Mouse (Mus musculus): Measurements from ENCODE around the gene Astn2. TPM values are rescaled to one million over a fixed set of nuclear protein-coding genes. Genes with fewer than 3 reads are reported as not detected.
A peak's percentile ranks its signal among the peaks of the same experiment; 100 is the strongest.

Gene Astn2
- polyA plus RNA-seq, 1 experiment from 2014 or later, result 0.57 TPM

GRCm38 (mm10) chr4:66337443-66337842, 67.0 kb downstream of the Astn2 start:
- Histone ChIP-seq H3K4me3 (ENCODE audit: low read depth, low read length) (no peak overlapping the region), H3K27ac (ENCODE audit: low read depth, low read length) (no peak overlapping the region), H3K4me1 (ENCODE audit: control insufficient read depth, insufficient read depth, low read length) (no peaks in the 10 kb centered on the region), H3K4me2 (no peak overlapping the region), H3K36me3 (ENCODE audit: control insufficient read depth, insufficient read depth, low read length) (no peaks in the 10 kb centered on the region), H3K9me3 (ENCODE audit: control insufficient read depth, low read length) (no peaks in the 10 kb centered on the region), H3K27me3 (ENCODE audit: control insufficient read depth, insufficient read depth, low read length) (no peaks in the 10 kb centered on the region), H3K9ac (ENCODE audit: low read length) (no peak overlapping the region)
- DNase-seq (ENCODE audit: low spot score, missing footprints) (no peak), ATAC-seq (ENCODE audit: low FRiP score) (no peak)
- WGBS, result 89% methylated on average over 3 of the region's 3 CpGs

GRCm38 (mm10) chr4:66330600-66331285, 73.7 kb downstream of the Astn2 start:
- peak; percentile 92 for ATAC-seq (ENCODE audit: low FRiP score)
- Histone ChIP-seq H3K36me3 (ENCODE audit: control insufficient read depth, insufficient read depth, low read length) (no peaks in the 10 kb centered on the region), H3K9ac (ENCODE audit: low read length) (no peak overlapping the region), H3K27ac (ENCODE audit: low read depth, low read length) (peak overlapping the region; percentile 61), H3K4me3 (ENCODE audit: low read depth, low read length) (no peak overlapping the region), H3K9me3 (ENCODE audit: control insufficient read depth, low read length) (no peaks in the 10 kb centered on the region), H3K4me1 (ENCODE audit: control insufficient read depth, insufficient read depth, low read length) (peaks cover 6% of the 10 kb centered on the region), H3K27me3 (ENCODE audit: control insufficient read depth, insufficient read depth, low read length) (no peaks in the 10 kb centered on the region), H3K4me2 (no peak overlapping the region)
- peak; percentile 91 for DNase-seq (ENCODE audit: low spot score, missing footprints)
- 9% methylated on average over 4 of the region's 4 CpGs for WGBS

- no peak for ATAC-seq (ENCODE audit: low FRiP score)
- 89% methylated on average over 2 of the region's 2 CpGs for WGBS
- H3K9me3 ChIP-seq (ENCODE audit: control insufficient read depth, low read length), result no peaks in the 10 kb centered on the region
Observed at GRCm38 (mm10) chr4:66321051-66321450, 83.4 kb downstream of the Astn2 start.

GRCm38 (mm10) chr4:66314806-66315484, 89.5 kb downstream of the Astn2 start:
- H3K36me3 ChIP-seq (ENCODE audit: control insufficient read depth, insufficient read depth, low read length), result no peaks in the 10 kb centered on the region
- WGBS, result 14% methylated on average over 8 of the region's 8 CpGs
- no peak overlapping the region for H3K27ac ChIP-seq (ENCODE audit: low read depth, low read length)
- no peak overlapping the region for H3K4me2 ChIP-seq
- no peaks in the 10 kb centered on the region for H3K9me3 ChIP-seq (ENCODE audit: control insufficient read depth, low read length)
- DNase-seq (ENCODE audit: low spot score, missing footprints) (no peak), ATAC-seq (ENCODE audit: low FRiP score) (no peak)
- H3K4me3 ChIP-seq (ENCODE audit: low read depth, low read length), result no peak overlapping the region
- no peaks in the 10 kb centered on the region; the same call in 1 of the 2 replicates for H3K4me1 ChIP-seq (ENCODE audit: control insufficient read depth, insufficient read depth, low read length)
- no peak overlapping the region for H3K9ac ChIP-seq (ENCODE audit: low read length)
- no peaks in the 10 kb centered on the region for H3K27me3 ChIP-seq (ENCODE audit: control insufficient read depth, insufficient read depth, low read length)

More at GRCm38 (mm10) chr4:66321051-66321450, 83.4 kb downstream of the Astn2 start:
- H3K4me2 ChIP-seq, result no peak overlapping the region
- H3K27me3 ChIP-seq (ENCODE audit: control insufficient read depth, insufficient read depth, low read length), result no peaks in the 10 kb centered on the region
- DNase-seq (ENCODE audit: low spot score, missing footprints), result no peak
- H3K36me3 ChIP-seq (ENCODE audit: control insufficient read depth, insufficient read depth, low read length), result no peaks in the 10 kb centered on the region
- no peak overlapping the region for H3K9ac ChIP-seq (ENCODE audit: low read length)
- H3K4me3 ChIP-seq (ENCODE audit: low read depth, low read length), result no peak overlapping the region
- H3K4me1 ChIP-seq (ENCODE audit: control insufficient read depth, insufficient read depth, low read length), result no peaks in the 10 kb centered on the region
- H3K27ac ChIP-seq (ENCODE audit: low read depth, low read length), result no peak overlapping the region

GRCm38 (mm10) chr4:66312733-66313132, 91.7 kb downstream of the Astn2 start:
- H3K36me3 ChIP-seq (ENCODE audit: control insufficient read depth, insufficient read depth, low read length), result no peaks in the 10 kb centered on the region

GRCm38 (mm10) chr4:66310315-66311020, 93.9 kb downstream of the Astn2 start:
- no peaks in the 10 kb centered on the region; the same call in 1 of the 2 replicates for H3K4me1 ChIP-seq (ENCODE audit: control insufficient read depth, insufficient read depth, low read length)
- no peak overlapping the region for H3K9ac ChIP-seq (ENCODE audit: low read length)
- H3K27ac ChIP-seq (ENCODE audit: low read depth, low read length), result no peak overlapping the region
- no peak for DNase-seq (ENCODE audit: low spot score, missing footprints)
- H3K27me3 ChIP-seq (ENCODE audit: control insufficient read depth, insufficient read depth, low read length), result no peaks in the 10 kb centered on the region
- H3K36me3 ChIP-seq (ENCODE audit: control insufficient read depth, insufficient read depth, low read length), result no peaks in the 10 kb centered on the region
- H3K4me2 ChIP-seq, result no peak overlapping the region
- WGBS, result 81% methylated on average over 7 of the region's 7 CpGs
- no peaks in the 10 kb centered on the region for H3K9me3 ChIP-seq (ENCODE audit: control insufficient read depth, low read length)
- H3K4me3 ChIP-seq (ENCODE audit: low read depth, low read length), result no peak overlapping the region
- no peak for ATAC-seq (ENCODE audit: low FRiP score)

More at GRCm38 (mm10) chr4:66312733-66313132, 91.7 kb downstream of the Astn2 start:
- Histone ChIP-seq H3K9ac (ENCODE audit: low read length) (no peak overlapping the region), H3K4me2 (no peak overlapping the region), H3K27me3 (ENCODE audit: control insufficient read depth, insufficient read depth, low read length) (no peaks in the 10 kb centered on the region), H3K9me3 (ENCODE audit: control insufficient read depth, low read length) (no peaks in the 10 kb centered on the region), H3K4me3 (ENCODE audit: low read depth, low read length) (no peak overlapping the region), H3K27ac (ENCODE audit: low read depth, low read length) (no peak overlapping the region), H3K4me1 (ENCODE audit: control insufficient read depth, insufficient read depth, low read length) (no peaks in the 10 kb centered on the region; the same call in 1 of the 2 replicates)
- WGBS, result 84% methylated on average over 1 of the region's 1 CpGs
- DNase-seq (ENCODE audit: low spot score, missing footprints), result no peak
- ATAC-seq (ENCODE audit: low FRiP score), result no peak

GRCm38 (mm10) chr4:66306377-66306776, 98.0 kb downstream of the Astn2 start:
- H3K27ac ChIP-seq (ENCODE audit: low read depth, low read length), result no peak overlapping the region
- H3K36me3 ChIP-seq (ENCODE audit: control insufficient read depth, insufficient read depth, low read length), result no peaks in the 10 kb centered on the region
- ATAC-seq (ENCODE audit: low FRiP score) (no peak), DNase-seq (ENCODE audit: low spot score, missing footprints) (no peak)
- H3K9me3 ChIP-seq (ENCODE audit: control insufficient read depth, low read length), result no peaks in the 10 kb centered on the region
- no peaks in the 10 kb centered on the region for H3K4me1 ChIP-seq (ENCODE audit: control insufficient read depth, insufficient read depth, low read length)
- no peak overlapping the region for H3K4me3 ChIP-seq (ENCODE audit: low read depth, low read length)
- 69% methylated on average over 6 of the region's 6 CpGs for WGBS
- no peak overlapping the region for H3K9ac ChIP-seq (ENCODE audit: low read length)
- H3K4me2 ChIP-seq, result no peak overlapping the region
- H3K27me3 ChIP-seq (ENCODE audit: control insufficient read depth, insufficient read depth, low read length), result no peaks in the 10 kb centered on the region

- H3K4me3 ChIP-seq (ENCODE audit: low read depth, low read length), result no peak overlapping the region
- H3K36me3 ChIP-seq (ENCODE audit: control insufficient read depth, insufficient read depth, low read length), result no peaks in the 10 kb centered on the region
- DNase-seq (ENCODE audit: low spot score, missing footprints) (no peak), ATAC-seq (ENCODE audit: low FRiP score) (no peak)
- WGBS, result 75% methylated on average over 7 of the region's 7 CpGs
- no peak overlapping the region for H3K4me2 ChIP-seq
- H3K9ac ChIP-seq (ENCODE audit: low read length), result no peak overlapping the region
- no peaks in the 10 kb centered on the region for H3K27me3 ChIP-seq (ENCODE audit: control insufficient read depth, insufficient read depth, low read length)
- no peak overlapping the region for H3K27ac ChIP-seq (ENCODE audit: low read depth, low read length)
- H3K9me3 ChIP-seq (ENCODE audit: control insufficient read depth, low read length), result no peaks in the 10 kb centered on the region
- no peaks in the 10 kb centered on the region for H3K4me1 ChIP-seq (ENCODE audit: control insufficient read depth, insufficient read depth, low read length)
Observed at GRCm38 (mm10) chr4:66302686-66303310, 101.6 kb downstream of the Astn2 start.

Measured in midbrain, embryonic 11.5 days (tissue).